Mouse (Mus musculus): ENCODE data around the gene Gapvd1.

Gapvd1 gene

DNA sequence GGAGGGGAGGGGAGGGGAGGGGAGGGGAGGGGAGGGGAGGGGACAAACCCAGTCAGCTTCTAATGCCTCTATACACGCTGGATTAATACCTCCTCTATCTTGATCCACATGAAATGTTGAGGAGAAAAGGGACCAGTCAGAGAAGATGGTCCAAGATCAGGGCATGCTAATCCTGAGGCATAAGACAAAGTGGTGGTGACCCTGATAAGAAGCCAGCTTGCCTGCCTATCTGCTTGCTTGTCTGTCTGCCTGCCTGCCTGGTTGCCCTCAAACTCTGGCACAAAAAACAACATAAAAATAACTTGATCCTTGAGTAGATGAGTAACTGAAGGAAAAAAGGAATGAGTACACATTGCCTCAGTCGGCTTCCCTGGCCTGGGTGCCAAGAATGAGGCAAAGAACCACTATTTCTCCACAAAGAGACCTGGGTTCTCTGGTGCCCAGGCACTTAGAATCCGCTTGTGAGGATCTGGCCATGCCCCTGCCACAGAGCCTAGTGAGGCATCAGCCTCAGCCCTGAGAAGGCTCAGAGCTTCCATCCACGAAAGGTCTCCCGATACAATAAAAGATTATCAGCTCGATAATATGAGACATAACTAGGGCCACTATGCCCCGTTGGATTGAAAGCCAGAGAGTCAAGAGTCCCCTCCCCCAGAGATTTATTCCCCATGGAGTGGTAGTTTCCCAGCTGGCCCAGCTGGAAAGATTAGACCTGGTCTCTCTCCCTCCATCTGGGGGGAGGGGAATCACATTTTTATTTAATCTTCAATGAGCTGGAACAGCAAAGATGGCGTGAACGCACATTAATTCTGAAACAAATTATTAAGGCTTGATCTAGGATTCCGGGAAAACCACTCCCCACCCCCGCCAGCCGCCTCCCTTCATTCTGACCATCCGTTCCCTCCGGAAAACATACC is 119.5 kb downstream of the Gapvd1 start:
- no peak for DNase-seq (ENCODE audit: low read depth)

GRCm38 (mm10) chr2:34632051-34632450 is 123.0 kb downstream of the Gapvd1 start:
- no peak for DNase-seq (ENCODE audit: low read depth)

- DNase-seq (ENCODE audit: low read depth), result no peak
Measured at GRCm38 (mm10) chr2:34630445-34630844, 124.6 kb downstream of the Gapvd1 start.

DNA sequence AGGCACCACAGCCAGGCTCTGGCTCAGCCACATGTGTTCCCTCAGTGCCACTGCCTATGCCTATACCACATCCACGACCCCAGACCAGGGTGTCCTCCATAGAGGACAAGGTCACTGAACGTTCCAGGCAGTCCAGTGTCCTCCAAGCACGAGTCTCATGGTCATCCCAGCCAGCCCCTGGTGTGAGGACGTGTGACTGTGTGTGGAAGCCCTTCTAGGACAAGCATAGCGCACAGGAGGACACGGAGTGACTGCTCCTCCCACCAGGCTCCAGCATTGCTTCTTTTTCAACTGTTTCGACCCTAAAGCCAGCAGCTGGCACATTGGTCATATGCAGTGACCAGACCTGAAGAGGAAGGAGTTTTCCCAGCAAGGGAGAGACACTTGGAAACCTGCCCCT is 125.3 kb downstream of the Gapvd1 start:
- no peak for DNase-seq (ENCODE audit: low read depth)

- DNase-seq (ENCODE audit: low read depth), result no peak
Measured at GRCm38 (mm10) chr2:34628903-34629540, 126.0 kb downstream of the Gapvd1 start.

- DNase-seq (ENCODE audit: low read depth), result no peak
Measured at GRCm38 (mm10) chr2:34627328-34628226, 127.5 kb downstream of the Gapvd1 start.
